Mouse (Mus musculus) thymus, adult 2 months (tissue): ENCODE data around the gene Gm1113. TPM values are rescaled to one million over a fixed set of nuclear protein-coding genes. Genes with fewer than 3 reads are reported as not detected.

Experiments used
- DNase-seq: peaks from one replicate; pipeline ENCODE4 v3.0.0; 2021
- H3K27ac ChIP-seq: fragments of 200-500 bp; 2 replicates; pipeline ENCODE4 v1.5.1; 2012; ENCODE audit warnings: low read length, control low read depth; ENCODE audit not compliant: control insufficient read depth, insufficient read depth
- H3K27me3 ChIP-seq: fragments of 200-500 bp; 2 replicates; pipeline ENCODE4 v1.6.1; 2012; ENCODE audit warnings: mild to moderate bottlenecking, low read length, moderate library complexity, mixed read lengths; ENCODE audit not compliant: control insufficient read depth, insufficient read depth
- H3K36me3 ChIP-seq: fragments of 200-500 bp; 2 replicates; pipeline ENCODE4 v1.6.1; 2012; ENCODE audit warnings: mild to moderate bottlenecking, low read length, moderate library complexity; ENCODE audit not compliant: control insufficient read depth, insufficient read depth
- H3K4me1 ChIP-seq: fragments of 200-500 bp; replicated peaks from 2 replicates; pipeline ENCODE4 v1.6.1; 2012; ENCODE audit warnings: low read length; ENCODE audit not compliant: control insufficient read depth, insufficient read depth
- H3K4me3 ChIP-seq: fragments of 200-500 bp; 2 replicates; pipeline ENCODE4 v1.5.1; 2012; ENCODE audit warnings: mild to moderate bottlenecking, low read length, control low read depth, moderate library complexity; ENCODE audit not compliant: control insufficient read depth, insufficient read depth
- CTCF ChIP-seq: fragments of 200-500 bp; IDR thresholded peaks from 2 replicates; pipeline ENCODE4 v1.5.1; 2012; ENCODE audit warnings: mild to moderate bottlenecking, control low read depth, low read length, moderate library complexity, borderline replicate concordance; ENCODE audit not compliant: control insufficient read depth, poor library complexity, insufficient read depth; ENCODE audit errors: extremely low read depth
- POLR2A ChIP-seq: fragments of 200-500 bp; IDR thresholded peaks from 2 replicates; pipeline ENCODE4 v1.6.1; 2012; ENCODE audit warnings: mild to moderate bottlenecking, low read length, control low read depth, moderate library complexity; ENCODE audit not compliant: control insufficient read depth, poor library complexity, insufficient read depth; ENCODE audit errors: extremely low read depth
- WGBS: fragments of 180-500 bp; shearing (Covaris S2); methylation state at CpG from one replicate; pipeline ENCODE4 v1.1.7; 2018; 5-methylcytosine and 5-hydroxymethylcytosine counted together
- polyA plus RNA-seq: library from polyadenylated mRNA; depleted of rRNA; stranded (reverse); fragments of >200 nt; gene quantifications from 2 replicates; pipeline ENCODE4 v1.2.3, GENCODE M21; 2012

The Gm1113 gene
- polyA plus RNA-seq, 1 experiment, result not detected

GRCm38 (mm10) chr9:35541941-35542340, 23.9 kb upstream of the Gm1113 start:
- TF ChIP-seq POLR2A (no peak), CTCF (no peak)
- Histone ChIP-seq H3K4me1 (0 out of 2 replicates have a peak, but pooled peaks cover 2% of the 10 kb centered on the region), H3K27ac (no peak overlapping the region), H3K27me3 (no peaks in the 10 kb centered on the region), H3K36me3 (no peaks in the 10 kb centered on the region), H3K4me3 (no peak overlapping the region)
- DNase-seq, result no peak
- WGBS, result 83% methylated on average over 6 of the region's 6 CpGs

GRCm38 (mm10) chr9:35541488-35541887, 23.4 kb upstream of the Gm1113 start:
- DNase-seq, result peak; percentile 75
- TF ChIP-seq CTCF, result no peak
- Histone ChIP-seq H3K27me3 (no peaks in the 10 kb centered on the region), H3K27ac (no peak overlapping the region), H3K36me3 (no peaks in the 10 kb centered on the region), H3K4me3 (no peak overlapping the region), H3K4me1 (no peaks in the 10 kb centered on the region)
- WGBS, result 15% methylated on average over 6 of the region's 6 CpGs

DNA sequence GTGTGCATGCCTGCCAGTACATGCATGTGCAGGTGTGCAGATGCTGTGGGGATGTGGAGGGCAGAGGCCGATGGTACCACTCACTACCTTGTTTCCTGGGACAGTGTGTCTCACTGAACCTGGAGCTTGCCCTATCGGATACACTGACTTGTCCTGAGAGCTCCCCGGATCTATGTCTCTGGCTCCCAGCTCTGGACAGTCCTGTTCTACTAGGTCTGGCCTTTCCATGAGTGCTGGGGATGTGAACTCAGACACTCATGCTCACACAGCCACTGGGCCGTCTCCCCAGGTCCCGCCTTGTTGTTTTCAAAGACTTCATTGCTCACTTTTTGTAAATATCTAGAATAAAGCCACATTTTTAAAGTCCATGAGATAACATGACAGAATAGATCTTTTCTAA, 23.0 kb upstream of the Gm1113 start:
- no peak for TF ChIP-seq CTCF
- no peak for TF ChIP-seq POLR2A
- no peak for DNase-seq
- Histone ChIP-seq H3K4me1 (no peaks in the 10 kb centered on the region), H3K36me3 (no peaks in the 10 kb centered on the region), H3K27me3 (no peaks in the 10 kb centered on the region), H3K4me3 (no peak overlapping the region), H3K27ac (no peak overlapping the region)
- 91% methylated on average over 5 of the region's 5 CpGs for WGBS

DNA sequence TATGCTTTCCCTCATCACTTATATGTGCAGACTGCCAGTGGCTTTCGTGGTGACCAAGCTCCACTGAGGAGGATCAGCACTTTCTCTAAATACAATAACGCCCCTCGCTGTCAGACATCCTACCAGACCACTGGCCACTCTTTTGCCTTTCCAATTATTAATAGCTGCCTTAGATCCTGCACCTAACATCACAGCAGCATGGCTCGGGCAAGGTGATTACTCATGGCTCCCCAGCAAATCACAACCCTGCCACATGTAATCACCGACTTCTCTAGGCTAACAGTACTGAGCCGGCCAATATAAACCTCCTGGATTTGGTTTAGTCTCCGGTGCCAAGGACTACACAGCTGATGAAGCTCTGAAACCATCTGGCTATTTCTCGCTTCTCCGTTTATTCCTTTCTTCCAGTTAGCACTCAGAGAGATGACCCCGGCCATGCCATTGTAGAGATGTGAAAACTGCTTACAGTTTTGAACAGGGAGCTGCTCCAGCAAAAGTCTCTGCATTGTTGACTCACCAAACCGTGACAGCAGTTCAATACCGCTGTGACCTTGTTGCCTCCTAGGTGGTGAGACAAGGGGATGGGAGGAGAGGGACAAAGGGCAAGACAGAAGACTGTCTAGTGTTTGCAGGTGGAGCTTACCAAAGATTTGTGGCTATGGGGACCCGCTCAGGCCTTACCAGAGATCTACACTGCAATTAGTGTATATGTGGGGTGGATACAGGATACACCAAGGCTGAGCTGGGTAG, 21.1 kb upstream of the Gm1113 start:
- WGBS, result 95% methylated on average over 13 of the region's 13 CpGs
- H3K27ac ChIP-seq, result no peak overlapping the region
- DNase-seq, result no peak
- H3K4me3 ChIP-seq, result no peak overlapping the region
- no peak for TF ChIP-seq POLR2A
- TF ChIP-seq CTCF, result no peak
- no peaks in the 10 kb centered on the region for H3K36me3 ChIP-seq
- H3K27me3 ChIP-seq, result no peaks in the 10 kb centered on the region
- no peaks in the 10 kb centered on the region for H3K4me1 ChIP-seq

- WGBS, result 93% methylated on average over 4 of the region's 4 CpGs
- H3K27ac ChIP-seq, result no peak overlapping the region
- H3K27me3 ChIP-seq, result no peaks in the 10 kb centered on the region
- TF ChIP-seq CTCF (no peak), POLR2A (no peak)
- H3K4me3 ChIP-seq, result no peak overlapping the region
- no peak for DNase-seq
- no peaks in the 10 kb centered on the region for H3K36me3 ChIP-seq
- no peaks in the 10 kb centered on the region for H3K4me1 ChIP-seq
These were observed 17.8 kb upstream of the Gm1113 start for GRCm38 (mm10) chr9:35535876-35536275.

DNA sequence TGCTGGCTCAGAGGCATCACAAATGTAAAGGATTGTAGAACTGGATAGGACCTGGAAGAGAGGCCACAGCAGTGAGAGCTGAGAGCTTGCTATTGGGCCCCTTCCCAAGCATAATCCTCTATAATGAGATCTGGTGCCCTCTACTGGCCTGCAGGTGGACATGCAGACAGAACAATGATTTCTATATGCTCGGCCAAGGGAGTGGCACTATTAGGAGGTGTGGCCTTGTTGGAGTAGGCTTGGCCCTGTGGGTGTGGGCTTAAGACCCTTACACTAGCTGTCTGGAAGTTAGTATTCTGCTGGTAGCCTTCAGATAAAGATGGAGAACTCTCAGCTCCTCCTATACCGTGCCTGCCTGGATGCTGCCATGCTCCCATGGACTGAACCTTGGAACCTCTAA, 17.0 kb upstream of the Gm1113 start:
- peak; percentile 40 for DNase-seq
- Histone ChIP-seq H3K4me3 (no peak overlapping the region), H3K4me1 (no peaks in the 10 kb centered on the region), H3K27ac (no peak overlapping the region), H3K36me3 (no peaks in the 10 kb centered on the region), H3K27me3 (no peaks in the 10 kb centered on the region)
- WGBS, result 23% methylated on average over 2 of the region's 2 CpGs
- TF ChIP-seq POLR2A, result no peak

GRCm38 (mm10) chr9:35533266-35533665, 15.2 kb upstream of the Gm1113 start:
- TF ChIP-seq CTCF (no peak), POLR2A (no peak)
- H3K4me3 ChIP-seq, result no peak overlapping the region
- no peaks in the 10 kb centered on the region for H3K36me3 ChIP-seq
- WGBS, result 79% methylated on average over 9 of the region's 9 CpGs
- no peaks in the 10 kb centered on the region for H3K4me1 ChIP-seq
- no peaks in the 10 kb centered on the region for H3K27me3 ChIP-seq
- no peak overlapping the region for H3K27ac ChIP-seq
- no peak for DNase-seq
